Mouse (Mus musculus) liver, adult 2 months (tissue): ENCODE results near the gene Slit1. TPM values are rescaled to one million over a fixed set of nuclear protein-coding genes. Genes with fewer than 3 reads are reported as not detected.

Experiments used
- DNase-seq: peaks from one replicate; pipeline ENCODE4 v3.0.0-alpha.2; 2011; ENCODE audit warnings: low read depth, low spot score; ENCODE audit errors: extremely low read depth
- H3K27ac ChIP-seq: fragments of 200-500 bp; replicated peaks from 2 replicates; pipeline ENCODE4 v1.5.1; 2012; ENCODE audit warnings: low read depth, mild to moderate bottlenecking, control low read depth, inconsistent platforms, low read length; ENCODE audit not compliant: insufficient read depth
- H3K27me3 ChIP-seq: fragments of 200-500 bp; 2 replicates; pipeline ENCODE4 v1.6.1; 2012; ENCODE audit warnings: mild to moderate bottlenecking, moderate library complexity, low read length, inconsistent platforms; ENCODE audit not compliant: control insufficient read depth, insufficient read depth
- H3K36me3 ChIP-seq: fragments of 200-500 bp; 2 replicates; pipeline ENCODE4 v1.6.1; 2012; ENCODE audit warnings: low read length, inconsistent platforms; ENCODE audit not compliant: control insufficient read depth, insufficient read depth
- H3K4me1 ChIP-seq: fragments of 200-500 bp; 2 replicates; pipeline ENCODE4 v1.6.1; 2011; ENCODE audit warnings: low read length; ENCODE audit not compliant: control insufficient read depth, insufficient read depth
- H3K4me3 ChIP-seq: fragments of 200-500 bp; 2 replicates; pipeline ENCODE4 v1.5.1; 2011; ENCODE audit warnings: low read depth, mild to moderate bottlenecking, control low read depth, low read length, moderate library complexity; ENCODE audit not compliant: insufficient read depth
- H3K79me2 ChIP-seq: fragments of 200-500 bp; 2 replicates; pipeline ENCODE4 v1.6.1; 2012; ENCODE audit warnings: inconsistent platforms, mild to moderate bottlenecking, low read length, moderate library complexity; ENCODE audit not compliant: control insufficient read depth, insufficient read depth
- H3K9ac ChIP-seq: fragments of 200-500 bp; 2 replicates; pipeline ENCODE4 v1.6.1; 2012; ENCODE audit warnings: low read depth, mild to moderate bottlenecking, control low read depth, inconsistent platforms, low read length
- CTCF ChIP-seq: fragments of 200-500 bp; IDR thresholded peaks from 2 replicates; pipeline ENCODE4 v1.5.1; 2011; ENCODE audit warnings: low read depth, low read length, control low read depth
- POLR2A ChIP-seq: fragments of 200-500 bp; IDR thresholded peaks from 2 replicates; pipeline ENCODE4 v1.6.1; 2011; ENCODE audit warnings: low read length, control low read depth; ENCODE audit not compliant: insufficient read depth; ENCODE audit errors: extremely low read depth
- WGBS: fragments of 180-500 bp; shearing (Covaris S2); methylation state at CpG from one replicate; pipeline ENCODE4 v1.1.7; 2018; 5-methylcytosine and 5-hydroxymethylcytosine counted together
- polyA plus RNA-seq: library from polyadenylated mRNA; depleted of rRNA; stranded (reverse); fragments of >200 nt; gene quantifications from 2 replicates; pipeline ENCODE4 v1.2.3, GENCODE M21; 2012
- total RNA-seq: library from RNA; depleted of rRNA; stranded (reverse); fragments of >200 nt; gene quantifications from 2 replicates; pipeline ENCODE4 v1.2.3, GENCODE M21; 2014

Gene Slit1
- total and polyA plus RNA-seq, 2 experiments = 0.09 to 0.18 TPM

GRCm38 (mm10) chr19:41754760-41755159, 11.3 kb upstream of the Slit1 start:
- Histone ChIP-seq H3K9ac (no peak overlapping the region), H3K4me1 (no peaks in the 10 kb centered on the region), H3K4me3 (no peak overlapping the region), H3K79me2 (no peaks in the 10 kb centered on the region), H3K27ac (no peak overlapping the region), H3K27me3 (no peaks in the 10 kb centered on the region), H3K36me3 (no peaks in the 10 kb centered on the region)
- TF ChIP-seq POLR2A = no peak
- TF ChIP-seq CTCF = no peak
- DNase-seq = no peak
- WGBS = 84% methylated on average over 15 of the region's 15 CpGs

- no peaks in the 10 kb centered on the region for H3K79me2 ChIP-seq
- WGBS = 71% methylated on average over 11 of the region's 11 CpGs
- H3K36me3 ChIP-seq = no peaks in the 10 kb centered on the region
- H3K27me3 ChIP-seq = no peaks in the 10 kb centered on the region
- H3K9ac ChIP-seq = no peak overlapping the region
- H3K4me1 ChIP-seq = no peaks in the 10 kb centered on the region
- TF ChIP-seq POLR2A (no peak), CTCF (no peak)
- no peak overlapping the region for H3K27ac ChIP-seq
- H3K4me3 ChIP-seq = no peak overlapping the region
- no peak for DNase-seq
These were observed 8.4 kb upstream of the Slit1 start for GRCm38 (mm10) chr19:41751906-41752305.

DNA sequence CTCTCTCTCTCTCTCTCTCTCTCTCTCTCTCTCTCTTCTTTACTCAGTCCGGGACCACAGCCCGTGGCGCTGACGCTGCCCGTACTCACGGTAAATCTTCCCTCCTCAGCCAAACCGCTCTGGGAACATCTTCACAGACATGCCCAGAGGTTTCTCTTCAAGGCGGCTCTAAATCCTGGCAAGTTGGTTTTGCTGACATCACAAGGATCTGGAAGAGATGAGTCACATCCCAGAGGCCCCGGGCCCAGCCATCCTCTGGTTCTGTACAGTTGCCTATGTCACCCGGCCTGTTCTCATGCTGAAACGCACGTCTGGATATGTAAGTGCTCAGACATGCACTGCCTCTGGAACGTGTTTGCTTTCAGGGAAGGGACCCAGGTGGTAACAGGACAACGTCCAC, 4.0 kb upstream of the Slit1 start:
- no peaks in the 10 kb centered on the region for H3K4me1 ChIP-seq
- TF ChIP-seq POLR2A = no peak
- no peak for TF ChIP-seq CTCF
- no peak for DNase-seq
- 85% methylated on average over 14 of the region's 14 CpGs for WGBS
- H3K27ac ChIP-seq = no peak overlapping the region
- H3K79me2 ChIP-seq = no peaks in the 10 kb centered on the region
- peaks cover 7% of the 10 kb centered on the region for H3K27me3 ChIP-seq
- no peaks in the 10 kb centered on the region for H3K36me3 ChIP-seq
- no peak overlapping the region for H3K9ac ChIP-seq
- H3K4me3 ChIP-seq = no peak overlapping the region

- no peak for DNase-seq
- H3K36me3 ChIP-seq = no peaks in the 10 kb centered on the region
- peaks cover 7% of the 10 kb centered on the region for H3K27me3 ChIP-seq
- 53% methylated on average over 15 of the region's 15 CpGs for WGBS
- H3K27ac ChIP-seq = no peak overlapping the region
- H3K4me1 ChIP-seq = no peaks in the 10 kb centered on the region
- no peak overlapping the region for H3K4me3 ChIP-seq
- TF ChIP-seq POLR2A (no peak), CTCF (no peak)
- no peak overlapping the region for H3K9ac ChIP-seq
- no peaks in the 10 kb centered on the region for H3K79me2 ChIP-seq
These were observed 2.6 kb upstream of the Slit1 start for GRCm38 (mm10) chr19:41745941-41746557.

DNA sequence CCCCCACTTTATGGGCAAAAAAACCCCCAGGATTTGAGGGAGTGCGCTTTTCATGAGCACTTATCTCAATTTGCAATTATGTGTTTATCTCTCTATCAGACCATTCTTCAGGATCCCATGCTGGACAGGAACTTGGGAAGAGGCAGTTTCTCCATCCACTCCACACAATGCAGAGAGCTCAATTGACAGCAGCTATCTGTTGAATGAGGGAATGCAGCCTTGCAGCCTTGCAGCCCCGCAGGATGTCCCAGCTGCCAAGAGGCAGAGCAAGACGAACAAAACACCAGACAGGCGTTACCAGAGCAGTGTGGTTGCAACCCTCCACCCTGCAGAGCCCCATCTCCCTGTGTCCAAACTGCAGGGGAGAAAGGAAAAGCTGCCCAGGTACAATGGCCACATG, 4.6 kb downstream of the Slit1 start:
- Histone ChIP-seq H3K4me3 (no peak overlapping the region), H3K36me3 (no peaks in the 10 kb centered on the region), H3K27me3 (peaks cover 11% of the 10 kb centered on the region), H3K4me1 (no peaks in the 10 kb centered on the region), H3K27ac (no peak overlapping the region), H3K79me2 (no peaks in the 10 kb centered on the region), H3K9ac (no peak overlapping the region)
- DNase-seq = no peak
- 21% methylated on average over 4 of the region's 4 CpGs for WGBS
- TF ChIP-seq POLR2A (no peak), CTCF (no peak)

DNA sequence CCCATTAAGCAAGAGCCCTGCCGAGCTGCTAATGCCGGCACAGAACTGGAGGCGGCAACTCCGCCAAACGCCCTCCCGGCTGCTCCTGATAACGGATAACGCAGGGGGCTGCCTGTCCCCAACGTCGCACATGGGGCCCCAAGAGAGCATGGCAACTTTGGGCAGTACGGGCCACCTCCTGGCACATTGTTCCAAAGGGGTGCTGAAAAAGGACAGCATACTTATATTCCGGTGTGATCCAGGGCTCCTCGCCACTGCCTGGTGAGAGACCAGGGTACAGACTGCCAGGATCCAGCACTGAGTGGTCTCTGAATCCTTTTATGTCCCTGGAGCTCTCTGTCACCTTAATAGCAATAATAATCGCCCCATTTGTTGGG, 5.0 kb downstream of the Slit1 start:
- TF ChIP-seq POLR2A (no peak), CTCF (no peak)
- H3K36me3 ChIP-seq = no peaks in the 10 kb centered on the region
- no peaks in the 10 kb centered on the region for H3K4me1 ChIP-seq
- H3K27ac ChIP-seq = no peak overlapping the region
- H3K27me3 ChIP-seq = peaks cover 10% of the 10 kb centered on the region
- H3K9ac ChIP-seq = no peak overlapping the region
- no peaks in the 10 kb centered on the region for H3K79me2 ChIP-seq
- DNase-seq = no peak
- WGBS = 15% methylated on average over 14 of the region's 14 CpGs
- H3K4me3 ChIP-seq = no peak overlapping the region
